Mouse (Mus musculus): ENCODE results near the gene Myo15b.

GRCm38 (mm10) chr11:115826487-115826886 lies 31.7 kb upstream of the Myo15b start:
- TF ChIP-seq POLR2A (IDR thresholded peaks at IDR 0.05; ENCODE audit: low read depth, low read length) (no peak), CTCF (IDR thresholded peaks at IDR 0.05; ENCODE audit: extremely low read depth, insufficient read length, insufficient replicate concordance, low read depth, low read length) (no peak)
